Mouse (Mus musculus): ENCODE measurements around the gene Gm9639. TPM values are rescaled to one million over a fixed set of nuclear protein-coding genes. Genes with fewer than 3 reads are reported as not detected.
A peak's percentile ranks its signal among the peaks of the same experiment; 100 is the strongest.

Gene Gm9639
- polyA plus RNA-seq (2016; fragmentation: Nextera tagmentation; extraction: Ambion mirVana), result not detected in 2 replicates

DNA sequence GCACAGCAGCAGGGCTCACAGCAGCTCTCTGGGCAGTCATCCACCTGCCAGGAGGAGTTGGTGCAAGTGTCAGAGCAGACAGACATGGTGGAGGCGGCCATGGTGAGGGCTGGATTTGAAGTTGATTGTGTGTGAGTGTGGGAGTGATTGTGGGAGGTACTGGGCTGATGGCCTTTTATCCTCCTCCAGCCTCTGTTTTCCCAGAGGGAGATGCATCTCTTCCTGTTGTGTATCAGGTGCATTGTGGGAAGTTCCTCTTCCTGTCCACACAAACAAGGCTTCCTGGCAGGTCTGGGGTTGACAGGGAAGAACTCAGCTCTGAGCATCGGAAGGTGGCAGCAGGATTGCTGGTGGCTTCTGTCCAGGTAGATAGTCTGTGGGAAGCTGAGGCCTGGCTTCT lies at the start of gene Gm9639:
Gene Gm9639 (minus strand): TSS at position 101 of the 400 bp plus-strand sequence.
- Histone ChIP-seq H3K4me1 (no peaks in the 10 kb centered on the region; the same call in 1 of the 2 replicates), H3K4me2 (replicated peaks) (no peak within 1 kb of the TSS), H3K9ac (no peak within 1 kb of the TSS), H3K9me3 (no peaks in the 10 kb centered on the region), H3K27me3 (no peaks in the 10 kb centered on the region), H3K4me3 (no peak within 1 kb of the TSS), H3K36me3 (no peaks in the 10 kb centered on the region), H3K27ac (no peak within 1 kb of the TSS)
- ATAC-seq (ENCODE audit: insufficient number of reproducible peaks, insufficient read depth, low FRiP score, low TSS enrichment), result no peak
- 44% methylated on average over 2 of the region's 2 CpGs for WGBS

DNA sequence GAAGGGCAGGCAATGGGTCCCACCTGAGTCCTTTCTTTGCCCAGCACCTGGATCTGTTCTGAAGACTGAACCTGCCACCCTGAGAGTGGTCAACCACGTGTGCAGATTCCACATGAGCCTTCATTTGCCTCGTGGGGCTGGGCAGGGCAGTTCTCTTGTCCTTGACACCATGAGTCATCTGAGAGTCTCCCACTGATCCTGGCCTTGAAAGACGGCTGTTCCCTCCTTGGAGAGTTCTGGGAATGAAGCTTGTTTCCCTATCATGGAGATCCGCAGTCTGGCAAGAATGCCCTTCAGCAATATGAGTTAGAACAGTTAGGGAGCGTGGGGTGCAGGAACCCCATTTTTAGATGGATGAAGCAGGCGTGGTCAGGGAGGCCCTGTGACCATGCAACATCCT lies 44.1 kb upstream of the Gm9639 start:
- no peak overlapping the region for H3K27ac ChIP-seq
- H3K4me1 ChIP-seq, result no peaks in the 10 kb centered on the region
- H3K4me2 ChIP-seq (replicated peaks), result no peak overlapping the region
- ATAC-seq (ENCODE audit: insufficient number of reproducible peaks, insufficient read depth, low FRiP score, low TSS enrichment), result no peak
- H3K27me3 ChIP-seq, result no peaks in the 10 kb centered on the region
- H3K36me3 ChIP-seq, result no peaks in the 10 kb centered on the region
- 77% methylated on average over 6 of the region's 6 CpGs for WGBS
- no peak overlapping the region for H3K9ac ChIP-seq
- peaks cover 13% of the 10 kb centered on the region; the same call in 1 of the 2 replicates for H3K9me3 ChIP-seq
- H3K4me3 ChIP-seq, result no peak overlapping the region

- no peaks in the 10 kb centered on the region for H3K4me1 ChIP-seq
- H3K9me3 ChIP-seq, result no peaks in the 10 kb centered on the region
- no peak within 1 kb of the TSS for H3K4me3 ChIP-seq
- ATAC-seq (ENCODE audit: insufficient number of reproducible peaks, insufficient read depth, low FRiP score, low TSS enrichment), result no peak
- no peaks in the 10 kb centered on the region for H3K36me3 ChIP-seq
- WGBS, result 57% methylated on average over 7 of the region's 9 CpGs
- no peaks in the 10 kb centered on the region for H3K27me3 ChIP-seq
- H3K27ac ChIP-seq, result no peak within 1 kb of the TSS
- no peak within 1 kb of the TSS for H3K4me2 ChIP-seq (replicated peaks)
- no peak within 1 kb of the TSS for H3K9ac ChIP-seq
Measured at GRCm38 (mm10) chr10:77835647-77836046, 40.8 kb upstream of the Gm9639 start, which contains the start of gene Krtap10-10. Gene Krtap10-10, plus strand, starts transcription at chr10:77835947.

DNA sequence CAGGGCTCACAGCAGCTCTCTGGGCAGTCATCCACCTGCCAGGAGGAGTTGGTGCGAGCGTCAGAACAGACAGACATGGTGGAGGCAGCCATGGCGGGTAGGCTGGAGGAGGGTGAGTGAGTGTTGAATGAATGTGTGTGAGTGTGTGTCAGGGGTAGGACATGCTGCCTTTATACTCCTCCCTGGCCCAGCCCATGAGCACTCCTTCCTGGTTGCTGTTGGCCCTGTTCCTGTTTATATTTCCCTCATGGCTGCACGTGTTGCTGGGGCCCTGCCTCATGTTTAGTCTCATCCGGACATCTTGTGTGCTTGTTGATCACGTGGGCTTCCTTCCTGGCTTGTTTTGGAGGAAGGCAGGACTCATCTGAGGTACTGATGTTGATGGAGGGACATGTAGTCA lies 32.1 kb upstream of the Gm9639 start, which contains the start of gene Krtap10-4:
Gene Krtap10-4 (minus strand): TSS at position 145 of the 400 bp plus-strand sequence.
- no peaks in the 10 kb centered on the region for H3K36me3 ChIP-seq
- no peaks in the 10 kb centered on the region for H3K4me1 ChIP-seq
- no peak within 1 kb of the TSS for H3K4me3 ChIP-seq
- H3K9ac ChIP-seq, result no peak within 1 kb of the TSS
- H3K4me2 ChIP-seq (replicated peaks), result no peak within 1 kb of the TSS
- 64% methylated on average over 6 of the region's 6 CpGs for WGBS
- no peaks in the 10 kb centered on the region for H3K9me3 ChIP-seq
- H3K27ac ChIP-seq, result no peak within 1 kb of the TSS
- H3K27me3 ChIP-seq, result no peaks in the 10 kb centered on the region
- ATAC-seq (ENCODE audit: insufficient number of reproducible peaks, insufficient read depth, low FRiP score, low TSS enrichment), result no peak

DNA sequence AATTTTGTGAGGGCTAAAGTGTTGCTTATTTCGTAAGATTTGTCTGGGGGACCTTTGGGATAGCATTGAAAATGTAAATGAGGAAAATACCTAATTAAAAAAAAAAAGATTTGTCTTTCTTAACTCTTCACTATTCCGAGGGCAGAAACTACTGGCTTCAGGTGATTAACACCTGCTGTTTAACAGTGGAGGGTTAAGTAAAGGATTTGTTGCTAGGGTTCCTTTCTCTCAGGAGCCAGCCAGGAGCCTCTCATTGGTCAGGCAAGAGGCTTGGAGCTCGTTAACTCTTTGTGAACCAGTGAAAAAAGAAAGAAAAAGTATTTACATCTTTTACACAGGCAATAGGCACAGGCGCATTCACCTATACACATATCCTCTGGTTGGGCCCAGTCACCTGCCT lies 24.3 kb upstream of the Gm9639 start:
- Histone ChIP-seq H3K27me3 (no peaks in the 10 kb centered on the region), H3K4me2 (replicated peaks) (no peak overlapping the region), H3K9ac (no peak overlapping the region), H3K27ac (no peak overlapping the region), H3K36me3 (no peaks in the 10 kb centered on the region), H3K9me3 (no peaks in the 10 kb centered on the region), H3K4me1 (no peaks in the 10 kb centered on the region), H3K4me3 (no peak overlapping the region)
- ATAC-seq (ENCODE audit: insufficient number of reproducible peaks, insufficient read depth, low FRiP score, low TSS enrichment), result no peak
- 29% methylated on average over 4 of the region's 4 CpGs for WGBS

- WGBS, result 95% methylated on average over 4 of the region's 4 CpGs
- Histone ChIP-seq H3K27ac (no peak overlapping the region), H3K27me3 (no peaks in the 10 kb centered on the region), H3K9ac (no peak overlapping the region), H3K9me3 (no peaks in the 10 kb centered on the region), H3K4me2 (replicated peaks) (no peak overlapping the region), H3K4me1 (no peaks in the 10 kb centered on the region), H3K36me3 (no peaks in the 10 kb centered on the region), H3K4me3 (no peak overlapping the region)
- ATAC-seq (ENCODE audit: insufficient number of reproducible peaks, insufficient read depth, low FRiP score, low TSS enrichment), result peak; percentile 56; the same call in 1 of the 2 replicates
Measured at GRCm38 (mm10) chr10:77818523-77818922, 23.6 kb upstream of the Gm9639 start.

GRCm38 (mm10) chr10:77815514-77815913 lies 20.6 kb upstream of the Gm9639 start:
- no peak for ATAC-seq (ENCODE audit: insufficient number of reproducible peaks, insufficient read depth, low FRiP score, low TSS enrichment)
- Histone ChIP-seq H3K27me3 (no peaks in the 10 kb centered on the region), H3K4me3 (no peak overlapping the region), H3K4me2 (replicated peaks) (no peak overlapping the region), H3K36me3 (no peaks in the 10 kb centered on the region), H3K27ac (no peak overlapping the region), H3K9ac (no peak overlapping the region), H3K9me3 (no peaks in the 10 kb centered on the region), H3K4me1 (no peaks in the 10 kb centered on the region)
- 39% methylated on average over 5 of the region's 5 CpGs for WGBS

DNA sequence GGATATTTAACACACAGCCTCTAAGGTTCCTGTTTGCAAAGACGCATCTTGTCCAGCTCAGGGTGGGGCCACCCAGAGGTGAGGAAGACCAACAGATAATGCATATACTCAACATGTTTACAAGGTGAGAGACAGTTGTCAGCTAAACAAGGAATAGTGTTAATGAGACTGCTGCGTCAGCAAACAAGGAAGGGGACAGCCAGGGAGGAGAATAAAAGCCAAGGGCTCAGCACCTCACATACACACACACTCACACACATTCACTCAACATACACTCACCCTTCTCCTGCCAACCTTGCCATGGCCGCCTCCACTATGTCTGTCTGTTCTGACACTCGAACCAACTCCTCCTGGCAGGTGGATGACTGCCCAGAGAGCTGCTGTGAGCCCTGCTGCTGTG lies 19.5 kb upstream of the Gm9639 start, which contains the start of gene Gm2696:
Gene Gm2696 (plus strand): TSS at position 301 of the 400 bp plus-strand sequence.
- 55% methylated on average over 4 of the region's 4 CpGs for WGBS

GRCm38 (mm10) chr10:77811743-77812142 lies 16.9 kb upstream of the Gm9639 start, which contains the start of gene Gm9507:
Gene Gm9507, minus strand, starts transcription at chr10:77811843.
- H3K27me3 ChIP-seq, result no peaks in the 10 kb centered on the region

More for the DNA sequence above, 19.5 kb upstream of the Gm9639 start, which contains the start of gene Gm2696:
- H3K4me3 ChIP-seq, result no peak within 1 kb of the TSS
- no peaks in the 10 kb centered on the region for H3K36me3 ChIP-seq
- no peaks in the 10 kb centered on the region for H3K9me3 ChIP-seq
- no peaks in the 10 kb centered on the region for H3K4me1 ChIP-seq
- H3K27me3 ChIP-seq, result no peaks in the 10 kb centered on the region
- H3K9ac ChIP-seq, result no peak within 1 kb of the TSS
- ATAC-seq (ENCODE audit: insufficient number of reproducible peaks, insufficient read depth, low FRiP score, low TSS enrichment), result no peak
- no peak within 1 kb of the TSS for H3K4me2 ChIP-seq (replicated peaks)
- H3K27ac ChIP-seq, result no peak within 1 kb of the TSS

DNA sequence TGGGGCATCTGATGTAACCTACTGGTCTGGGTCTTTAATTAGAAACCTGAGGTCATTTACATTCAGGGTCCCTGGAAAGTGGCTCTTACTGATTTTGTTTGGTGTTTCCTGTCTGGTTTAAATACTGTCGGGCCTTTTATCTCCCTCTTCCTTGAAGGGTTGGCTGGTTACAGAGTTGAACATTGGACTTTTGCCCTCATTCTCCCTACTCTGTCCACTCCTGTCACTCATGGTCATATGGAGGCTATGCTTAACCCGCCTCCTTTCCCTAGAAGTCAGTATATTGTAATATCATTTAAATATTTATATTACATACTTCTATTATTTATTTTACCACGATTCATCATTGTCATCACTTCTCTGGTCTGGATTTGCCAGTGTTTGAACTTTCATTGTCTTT lies 9.2 kb upstream of the Gm9639 start:
- ATAC-seq (ENCODE audit: insufficient number of reproducible peaks, insufficient read depth, low FRiP score, low TSS enrichment), result no peak
- no peaks in the 10 kb centered on the region for H3K4me1 ChIP-seq
- no peak overlapping the region for H3K4me3 ChIP-seq
- H3K36me3 ChIP-seq, result no peaks in the 10 kb centered on the region
- H3K4me2 ChIP-seq (replicated peaks), result no peak overlapping the region
- no peak overlapping the region for H3K9ac ChIP-seq
- WGBS, result 75% methylated on average over 3 of the region's 3 CpGs
- H3K27ac ChIP-seq, result no peak overlapping the region
- no peaks in the 10 kb centered on the region for H3K27me3 ChIP-seq
- no peaks in the 10 kb centered on the region; the same call in 1 of the 2 replicates for H3K9me3 ChIP-seq

More at GRCm38 (mm10) chr10:77811743-77812142, 16.9 kb upstream of the Gm9639 start, which contains the start of gene Gm9507:
- 77% methylated on average over 5 of the region's 5 CpGs for WGBS
- no peak within 1 kb of the TSS for H3K4me2 ChIP-seq (replicated peaks)
- H3K9ac ChIP-seq, result no peak within 1 kb of the TSS
- H3K36me3 ChIP-seq, result no peaks in the 10 kb centered on the region
- no peaks in the 10 kb centered on the region; the same call in 1 of the 2 replicates for H3K9me3 ChIP-seq
- no peak within 1 kb of the TSS for H3K27ac ChIP-seq
- no peak within 1 kb of the TSS for H3K4me3 ChIP-seq
- ATAC-seq (ENCODE audit: insufficient number of reproducible peaks, insufficient read depth, low FRiP score, low TSS enrichment), result no peak
- H3K4me1 ChIP-seq, result no peaks in the 10 kb centered on the region

DNA sequence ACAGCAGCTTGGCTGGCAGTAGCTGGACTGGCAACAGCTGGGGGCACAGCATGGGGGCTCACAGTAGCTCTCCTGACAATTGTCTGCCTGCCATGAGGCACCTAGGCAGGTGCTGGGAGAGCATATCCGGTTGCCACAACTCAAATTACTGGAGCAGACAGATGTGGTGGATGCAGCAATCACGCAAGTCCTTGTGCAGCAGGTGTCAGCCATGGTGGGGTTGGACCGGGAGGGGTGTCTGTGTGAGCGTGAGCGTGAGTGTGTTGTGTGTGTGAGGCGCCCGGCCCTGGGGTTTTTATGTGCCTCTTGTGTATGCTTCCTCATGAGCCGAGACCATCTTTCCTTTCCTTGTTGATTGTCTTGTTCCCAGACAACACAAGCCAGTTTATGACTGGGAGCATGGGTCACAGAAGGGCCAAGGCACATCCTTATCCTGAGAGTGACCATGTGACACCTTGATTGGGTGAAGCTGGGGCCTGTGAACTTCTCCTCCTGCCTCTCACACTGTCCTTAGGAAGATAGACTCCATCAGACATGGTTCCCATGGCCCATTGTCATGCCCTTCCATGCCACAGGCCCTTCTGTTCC lies 4.1 kb upstream of the Gm9639 start, which contains the start of gene Gm19668:
Gene Gm19668 (minus strand): TSS at position 213 of the 588 bp plus-strand sequence.
- no peaks in the 10 kb centered on the region; the same call in 1 of the 2 replicates for H3K4me1 ChIP-seq

More for the DNA sequence above, 4.1 kb upstream of the Gm9639 start, which contains the start of gene Gm19668:
- no peaks in the 10 kb centered on the region for H3K9me3 ChIP-seq
- H3K4me2 ChIP-seq (replicated peaks), result no peak within 1 kb of the TSS
- H3K27ac ChIP-seq, result no peak within 1 kb of the TSS
- H3K27me3 ChIP-seq, result no peaks in the 10 kb centered on the region
- H3K4me3 ChIP-seq, result no peak within 1 kb of the TSS
- no peaks in the 10 kb centered on the region for H3K36me3 ChIP-seq
- 63% methylated on average over 8 of the region's 8 CpGs for WGBS
- ATAC-seq (ENCODE audit: insufficient number of reproducible peaks, insufficient read depth, low FRiP score, low TSS enrichment), result no peak
- no peak within 1 kb of the TSS for H3K9ac ChIP-seq

Measured in embryonic facial prominence, embryonic 12.5 days (tissue).